Mouse (Mus musculus) cortical plate, adult 2 months (tissue): ENCODE data around the gene Adarb1. TPM values are rescaled to one million over a fixed set of nuclear protein-coding genes. Genes with fewer than 3 reads are reported as not detected.

Experiments
- H3K27ac ChIP-seq: fragments of 200-500 bp; 2 replicates; pipeline ENCODE4 v1.5.1; 2012; ENCODE audit warnings: low read length, control low read depth, inconsistent platforms; ENCODE audit not compliant: insufficient read depth
- H3K4me1 ChIP-seq: fragments of 200-500 bp; 2 replicates; pipeline ENCODE4 v1.6.1; 2011; ENCODE audit warnings: low read length; ENCODE audit not compliant: control insufficient read depth, insufficient read depth
- H3K4me3 ChIP-seq: fragments of 200-500 bp; 2 replicates; pipeline ENCODE4 v1.5.1; 2011; ENCODE audit warnings: mild to moderate bottlenecking, low read length, control low read depth; ENCODE audit not compliant: insufficient read depth
- CTCF ChIP-seq: fragments of 200-500 bp; IDR thresholded peaks from 2 replicates; pipeline ENCODE4 v1.5.1; 2011; ENCODE audit warnings: mild to moderate bottlenecking, control low read depth, low read length; ENCODE audit not compliant: insufficient read depth; ENCODE audit errors: extremely low read depth
- POLR2A ChIP-seq: fragments of 200-500 bp; IDR thresholded peaks from 2 replicates; pipeline ENCODE4 v1.6.1; 2011; ENCODE audit warnings: mild to moderate bottlenecking, low read length, control low read depth; ENCODE audit not compliant: insufficient read depth; ENCODE audit errors: extremely low read depth
- polyA plus RNA-seq: library from polyadenylated mRNA; depleted of rRNA; stranded (reverse); fragments of >200 nt; gene quantifications from 2 replicates; pipeline ENCODE4 v1.2.3, GENCODE M21; 2012

Adarb1 gene
- polyA plus RNA-seq, 1 experiment: 105 TPM

GRCm38 (mm10) chr10:77260166-77260875 is 157.7 kb downstream of the Adarb1 start:
- H3K4me1 ChIP-seq: peaks cover 1% of the 10 kb centered on the region; the same call in 1 of the 2 replicates
- peak overlapping the region; percentile 87; the same call in 1 of the 2 replicates for H3K4me3 ChIP-seq
- H3K27ac ChIP-seq: no peak overlapping the region
- TF ChIP-seq CTCF (no peak), POLR2A (no peak)

- peak within 1 kb of the TSS; percentile 19; the same call in 1 of the 2 replicates for H3K27ac ChIP-seq
- peaks cover 1% of the 10 kb centered on the region; the same call in 1 of the 2 replicates for H3K4me1 ChIP-seq
- TF ChIP-seq POLR2A (peak; percentile 85), CTCF (no peak)
- H3K4me3 ChIP-seq: peak within 1 kb of the TSS; percentile 87
These were observed 159.1 kb downstream of the Adarb1 start, which contains the start of gene Pofut2 for GRCm38 (mm10) chr10:77258704-77259621. Gene Pofut2 (plus strand): TSS chr10:77259218.

GRCm38 (mm10) chr10:77258041-77258590 is 160.0 kb downstream of the Adarb1 start:
- Histone ChIP-seq H3K4me1 (peaks cover 1% of the 10 kb centered on the region; the same call in 1 of the 2 replicates), H3K4me3 (peak overlapping the region; percentile 87; the same call in 1 of the 2 replicates), H3K27ac (no peak overlapping the region)
- TF ChIP-seq POLR2A (no peak), CTCF (no peak)

GRCm38 (mm10) chr10:77255676-77256075 is 162.4 kb downstream of the Adarb1 start:
- Histone ChIP-seq H3K27ac (no peak overlapping the region), H3K4me3 (no peak overlapping the region), H3K4me1 (peaks cover 4% of the 10 kb centered on the region)
- no peak for TF ChIP-seq CTCF
- TF ChIP-seq POLR2A: no peak

- H3K27ac ChIP-seq: no peak overlapping the region
- TF ChIP-seq POLR2A (no peak), CTCF (no peak)
- H3K4me3 ChIP-seq: no peak overlapping the region
- H3K4me1 ChIP-seq: peaks cover 4% of the 10 kb centered on the region
These were observed 162.8 kb downstream of the Adarb1 start for GRCm38 (mm10) chr10:77255231-77255630.

- TF ChIP-seq CTCF (peak; percentile 94), POLR2A (no peak)
- Histone ChIP-seq H3K27ac (no peak overlapping the region), H3K4me3 (no peak overlapping the region), H3K4me1 (peaks cover 2% of the 10 kb centered on the region)
These were observed 165.3 kb downstream of the Adarb1 start for GRCm38 (mm10) chr10:77252790-77253189.

- H3K27ac ChIP-seq: no peak overlapping the region
- no peak overlapping the region for H3K4me3 ChIP-seq
- TF ChIP-seq CTCF (no peak), POLR2A (no peak)
- peaks cover 2% of the 10 kb centered on the region for H3K4me1 ChIP-seq
These were observed 166.1 kb downstream of the Adarb1 start for GRCm38 (mm10) chr10:77251784-77252539.

GRCm38 (mm10) chr10:77251223-77251783 is 166.8 kb downstream of the Adarb1 start:
- H3K27ac ChIP-seq: no peak overlapping the region
- no peak for TF ChIP-seq CTCF
- TF ChIP-seq POLR2A: no peak
- H3K4me3 ChIP-seq: no peak overlapping the region
- H3K4me1 ChIP-seq: peaks cover 2% of the 10 kb centered on the region

GRCm38 (mm10) chr10:77247707-77248106 is 170.4 kb downstream of the Adarb1 start:
- TF ChIP-seq POLR2A (no peak), CTCF (no peak)
- peaks cover 2% of the 10 kb centered on the region for H3K4me1 ChIP-seq
- no peak overlapping the region for H3K4me3 ChIP-seq
- H3K27ac ChIP-seq: no peak overlapping the region

- no peak overlapping the region for H3K4me3 ChIP-seq
- no peak overlapping the region for H3K27ac ChIP-seq
- TF ChIP-seq POLR2A (no peak), CTCF (no peak)
- peaks cover 2% of the 10 kb centered on the region for H3K4me1 ChIP-seq
These were observed 171.0 kb downstream of the Adarb1 start for GRCm38 (mm10) chr10:77247048-77247447.
